Mouse (Mus musculus): ENCODE results near the gene H2-Ob.
A peak's percentile ranks its signal among the peaks of the same experiment; 100 is the strongest.

Gene H2-Ob

GRCm38 (mm10) chr17:34285371-34285770, 46.7 kb downstream of the H2-Ob start:
- DNase-seq (ENCODE audit: low spot score in 2 of 2) = no peak

GRCm38 (mm10) chr17:34285848-34286247, 47.1 kb downstream of the H2-Ob start:
- no peak for DNase-seq (ENCODE audit: low spot score in 2 of 2)

- no peak for DNase-seq (ENCODE audit: low spot score in 2 of 2)
Observed at GRCm38 (mm10) chr17:34286501-34286900, 47.8 kb downstream of the H2-Ob start.

- DNase-seq (ENCODE audit: low spot score in 2 of 2) = no peak
Observed at GRCm38 (mm10) chr17:34286999-34287398, 48.3 kb downstream of the H2-Ob start.

- peak; percentile 32 to 74 for DNase-seq (ENCODE audit: low spot score in 2 of 2)
Observed at GRCm38 (mm10) chr17:34287648-34288047, 48.9 kb downstream of the H2-Ob start, which contains the start of gene H2-Aa. H2-Aa (minus strand) TSS chr17:34287823.

- DNase-seq (ENCODE audit: low spot score in 2 of 2) = no peak
Observed at GRCm38 (mm10) chr17:34288131-34288530, 49.4 kb downstream of the H2-Ob start.

- peak; percentile 60 to 82 for DNase-seq (ENCODE audit: low spot score in 2 of 2)
Observed at GRCm38 (mm10) chr17:34291609-34292008, 52.9 kb downstream of the H2-Ob start.

- DNase-seq (ENCODE audit: low spot score in 2 of 2) = no peak
Observed at GRCm38 (mm10) chr17:34292570-34292969, 53.9 kb downstream of the H2-Ob start.

- no peak for DNase-seq (ENCODE audit: low spot score in 2 of 2)
Observed at GRCm38 (mm10) chr17:34293533-34293932, 54.8 kb downstream of the H2-Ob start.

GRCm38 (mm10) chr17:34294249-34294648, 55.5 kb downstream of the H2-Ob start:
- no peak for DNase-seq (ENCODE audit: low spot score in 2 of 2)

GRCm38 (mm10) chr17:34295307-34295706, 56.6 kb downstream of the H2-Ob start:
- no peak for DNase-seq (ENCODE audit: low spot score in 2 of 2)

GRCm38 (mm10) chr17:34295891-34296794, 57.4 kb downstream of the H2-Ob start:
- no peak for DNase-seq (ENCODE audit: low spot score in 2 of 2)

- DNase-seq (ENCODE audit: low spot score in 2 of 2) = no peak
Observed at GRCm38 (mm10) chr17:34299356-34299755, 60.7 kb downstream of the H2-Ob start.

- DNase-seq (ENCODE audit: low spot score in 2 of 2) = no peak
Observed at GRCm38 (mm10) chr17:34300071-34300470, 61.4 kb downstream of the H2-Ob start.

- DNase-seq (ENCODE audit: low spot score in 2 of 2) = no peak
Observed at GRCm38 (mm10) chr17:34300691-34301566, 62.2 kb downstream of the H2-Ob start.

- no peak for DNase-seq (ENCODE audit: low spot score in 2 of 2)
Observed at GRCm38 (mm10) chr17:34301670-34302190, 63.0 kb downstream of the H2-Ob start.

- DNase-seq (ENCODE audit: low spot score in 2 of 2) = no peak
Observed at GRCm38 (mm10) chr17:34303789-34304188, 65.1 kb downstream of the H2-Ob start.
